8 mouse cellular contexts compared by ENCODE assay signal in the genomic region with DNA sequence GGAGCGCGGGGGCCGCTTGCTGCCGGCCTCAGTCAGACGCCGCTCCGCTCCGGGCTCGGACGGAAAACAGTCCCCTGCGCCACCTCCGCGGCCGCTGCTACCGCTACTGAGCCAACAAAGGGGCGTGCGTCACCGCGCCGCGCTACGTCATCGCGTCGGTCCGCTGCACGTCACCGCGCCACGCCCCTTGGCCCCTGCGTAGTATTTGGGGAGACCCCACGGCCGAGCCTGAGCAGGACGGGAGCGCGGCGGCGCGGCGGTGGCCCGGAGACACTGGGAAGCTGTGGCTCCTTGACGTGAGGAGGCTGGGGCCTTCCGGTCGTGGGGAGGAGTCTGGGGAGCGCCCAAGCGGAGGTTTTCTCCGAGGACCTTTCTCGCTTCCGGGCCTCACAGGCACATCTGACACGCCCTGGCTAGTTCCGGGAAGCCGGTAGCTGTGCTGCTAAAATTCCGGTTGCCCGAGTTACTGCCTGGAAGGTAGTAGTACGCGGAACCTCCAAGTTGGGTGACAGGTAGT. TPM values are rescaled to one million over a fixed set of nuclear protein-coding genes. Genes with fewer than 3 reads are reported as not detected.
DNase-seq lines count a peak whose midpoint lies in the region; ATAC-seq and TF ChIP-seq lines count a peak whose summit lies in the region.

A gene (minus strand): TSS at position 70 of the 517 bp plus-strand sequence.

- H3K27me3 ChIP-seq in E14TG2a.4 (ENCODE audit: insufficient read depth, low read length): 0 out of 2 replicates have a peak, but pooled peaks cover 1% of the 10 kb centered on the region
- no peaks in the 10 kb centered on the region for H3K27me3 ChIP-seq in forebrain, embryonic 12.5 days
- H3K27me3 ChIP-seq in heart, postnatal 0 days (ENCODE audit: control insufficient read depth, insufficient read depth, low read length): no peaks in the 10 kb centered on the region
- H3K27me3 ChIP-seq in liver, embryonic 16.5 days (ENCODE audit: control insufficient read depth, insufficient read depth, low read depth, low read length): no peaks in the 10 kb centered on the region
- H3K27me3 ChIP-seq in neural tube, embryonic 13.5 days: no peaks in the 10 kb centered on the region
- no peaks in the 10 kb centered on the region for H3K27me3 ChIP-seq in testis, adult 2 months (ENCODE audit: control insufficient read depth, insufficient read depth, low read length)

- peak; percentile 69; the same call in 1 of the 2 replicates for TF ChIP-seq EP300 in heart, postnatal 0 days (IDR thresholded peaks at IDR 0.05; ENCODE audit: low read depth)

- peaks cover 34% of the 10 kb centered on the region for H3K4me1 ChIP-seq in E14TG2a.4 (replicated peaks; ENCODE audit: low read depth, low read length)
- peaks cover 21% of the 10 kb centered on the region for H3K4me1 ChIP-seq in forebrain, embryonic 12.5 days
- H3K4me1 ChIP-seq in heart, postnatal 0 days (ENCODE audit: control insufficient read depth, insufficient read depth): peaks cover 5% of the 10 kb centered on the region; the same call in 1 of the 2 replicates
- H3K4me1 ChIP-seq in liver, embryonic 16.5 days (ENCODE audit: control insufficient read depth, low read depth, low read length): peaks cover 7% of the 10 kb centered on the region
- peaks cover 37% of the 10 kb centered on the region for H3K4me1 ChIP-seq in neural tube, embryonic 13.5 days (replicated peaks)
- peaks cover 3% of the 10 kb centered on the region; the same call in 1 of the 2 replicates for H3K4me1 ChIP-seq in testis, adult 2 months (ENCODE audit: control insufficient read depth, insufficient read depth, low read length)

- ATAC-seq in forebrain, embryonic 12.5 days (ENCODE audit: low FRiP score): peak; percentile 97
- peak; percentile 97 for ATAC-seq in heart, postnatal 0 days (ENCODE audit: insufficient read depth, low read depth)
- peak; percentile 93 for ATAC-seq in liver, embryonic 16.5 days (ENCODE audit: low read depth)
- peak; percentile 98 for ATAC-seq in neural tube, embryonic 13.5 days (ENCODE audit: low read depth)

- TF ChIP-seq CTCF in E14TG2a.4 (conservative IDR thresholded peaks at IDR 0.05; ENCODE audit: low read length): no peak
- no peak for TF ChIP-seq CTCF in heart, postnatal 0 days (IDR thresholded peaks at IDR 0.05; ENCODE audit: low read depth)
- no peak; the same call in 1 of the 2 replicates for TF ChIP-seq CTCF in testis, adult 2 months (IDR thresholded peaks at IDR 0.05; ENCODE audit: control insufficient read depth, insufficient read depth, insufficient replicate concordance, low read depth, low read length)

- peaks cover 7% of the 10 kb centered on the region; the same call in 1 of the 2 replicates for H3K36me3 ChIP-seq in E14TG2a.4 (ENCODE audit: insufficient read depth, low read length)
- H3K36me3 ChIP-seq in forebrain, embryonic 12.5 days (replicated peaks): peaks cover 3% of the 10 kb centered on the region; the same call in 1 of the 2 replicates
- H3K36me3 ChIP-seq in heart, postnatal 0 days (replicated peaks; ENCODE audit: control insufficient read depth, insufficient read depth, low read length): no peaks in the 10 kb centered on the region
- H3K36me3 ChIP-seq in liver, embryonic 16.5 days (ENCODE audit: control insufficient read depth, insufficient read depth): no peaks in the 10 kb centered on the region
- H3K36me3 ChIP-seq in neural tube, embryonic 13.5 days: no peaks in the 10 kb centered on the region
- 0 out of 2 replicates have a peak, but pooled peaks cover 2% of the 10 kb centered on the region for H3K36me3 ChIP-seq in testis, adult 2 months (ENCODE audit: control insufficient read depth, insufficient read depth, low read length)

- peak within 1 kb of the TSS; percentile 96 for H3K4me3 ChIP-seq in E14TG2a.4 (replicated peaks; ENCODE audit: low read length)
- H3K4me3 ChIP-seq in forebrain, embryonic 12.5 days (replicated peaks): peak within 1 kb of the TSS; percentile 99
- peak within 1 kb of the TSS; percentile 88 for H3K4me3 ChIP-seq in heart, postnatal 0 days (ENCODE audit: low read depth, low read length)
- peak within 1 kb of the TSS; percentile 76 for H3K4me3 ChIP-seq in liver, embryonic 16.5 days (ENCODE audit: low read depth, low read length)
- H3K4me3 ChIP-seq in neural tube, embryonic 13.5 days: peak within 1 kb of the TSS; percentile 92
- peak within 1 kb of the TSS; percentile 95 for H3K4me3 ChIP-seq in testis, adult 2 months (ENCODE audit: control insufficient read depth, low read depth, low read length)

- WGBS in forebrain, embryonic 12.5 days: under 1% methylated on average over 56 of the region's 56 CpGs
- under 1% methylated on average over 53 of the region's 56 CpGs for WGBS in heart, postnatal 0 days
- under 1% methylated on average over 56 of the region's 56 CpGs for WGBS in liver, embryonic 16.5 days (ENCODE audit: insufficient replicate concordance)
- under 1% methylated on average over 50 of the region's 56 CpGs for WGBS in neural tube, embryonic 13.5 days

- H3K27ac ChIP-seq in forebrain, embryonic 12.5 days: peak within 1 kb of the TSS; percentile 100
- peak within 1 kb of the TSS; percentile 99 for H3K27ac ChIP-seq in heart, postnatal 0 days (ENCODE audit: low read depth)
- H3K27ac ChIP-seq in liver, embryonic 16.5 days (ENCODE audit: low read length): peak within 1 kb of the TSS; percentile 99
- H3K27ac ChIP-seq in neural tube, embryonic 13.5 days (replicated peaks): peak within 1 kb of the TSS; percentile 99
- H3K27ac ChIP-seq in testis, adult 2 months (ENCODE audit: control insufficient read depth, insufficient read depth, low read depth, low read length): peak within 1 kb of the TSS; percentile 100

- no peaks in the 10 kb centered on the region for H3K9me3 ChIP-seq in E14TG2a.4 (ENCODE audit: low read length)
- H3K9me3 ChIP-seq in forebrain, embryonic 12.5 days: no peaks in the 10 kb centered on the region
- no peaks in the 10 kb centered on the region for H3K9me3 ChIP-seq in heart, postnatal 0 days (replicated peaks; ENCODE audit: control insufficient read depth, low read length)
- H3K9me3 ChIP-seq in liver, embryonic 16.5 days (replicated peaks; ENCODE audit: control insufficient read depth, low read length): no peaks in the 10 kb centered on the region
- no peaks in the 10 kb centered on the region for H3K9me3 ChIP-seq in neural tube, embryonic 13.5 days

- DNase-seq in c-Kit-positive CD71-positive TER-119-positive erythroid progenitor cells, embryonic 14.5 days (ENCODE audit: low spot score): peak; percentile 96
- DNase-seq in heart, postnatal 0 days (ENCODE audit: low spot score): peak; percentile 96
- DNase-seq in kidney, postnatal 4 days: peak; percentile 100

- H3K9ac ChIP-seq in forebrain, embryonic 12.5 days: peak within 1 kb of the TSS; percentile 99
- peak within 1 kb of the TSS; percentile 91 for H3K9ac ChIP-seq in heart, postnatal 0 days (replicated peaks; ENCODE audit: low read depth, low read length)
- peak within 1 kb of the TSS; percentile 96 for H3K9ac ChIP-seq in liver, embryonic 16.5 days (ENCODE audit: low read depth, low read length)
- peak within 1 kb of the TSS; percentile 99 for H3K9ac ChIP-seq in neural tube, embryonic 13.5 days

- peak; percentile 99 for TF ChIP-seq POLR2A in testis, adult 2 months (IDR thresholded peaks at IDR 0.05; ENCODE audit: control insufficient read depth, low read depth, low read length)

- H3K4me2 ChIP-seq in forebrain, embryonic 12.5 days: peak within 1 kb of the TSS; percentile 91
- peak within 1 kb of the TSS; percentile 80 for H3K4me2 ChIP-seq in heart, postnatal 0 days (ENCODE audit: low read depth, low read length)
- peak within 1 kb of the TSS; percentile 75 for H3K4me2 ChIP-seq in liver, embryonic 16.5 days (ENCODE audit: low read depth, low read length)
- H3K4me2 ChIP-seq in neural tube, embryonic 13.5 days: peak within 1 kb of the TSS; percentile 95

RNA-seq across cellular contexts. Expression of the gene that starts here (rescaled TPM):
- polyA plus RNA-seq in forebrain, embryonic 12.5 days (2016; fragmentation: Nextera tagmentation; extraction: Ambion mirVana): 20.7 and 27.1 TPM in 2 replicates
- 31.9 and 70.4 TPM in 2 replicates for total RNA-seq in heart, postnatal 0 days (2014; rRNA removed; ENCODE audit: low replicate concordance)
- 7.8 and 7.9 TPM in 2 replicates for polyA plus RNA-seq in heart, postnatal 0 days (2015; fragmentation: Nextera tagmentation; extraction: Ambion mirVana)
- polyA plus RNA-seq in liver, embryonic 16.5 days (2015; fragmentation: Nextera tagmentation; extraction: Ambion mirVana): 4.3 and 5.8 TPM in 2 replicates
- polyA plus RNA-seq in neural tube, embryonic 13.5 days (2015; fragmentation: Nextera tagmentation; extraction: Ambion mirVana): 17.1 and 20.0 TPM in 2 replicates
- polyA plus RNA-seq in testis, adult 2 months (2012; rRNA removed): 150 and 160 TPM in 2 replicates

Comparison
In these comparisons a context has a peak if more than half of its experiments do, and no peak if none do; other contexts are left out.
1. Peak in every context shown above with its lines: DNase-seq, ATAC-seq, H3K4me3 ChIP-seq and H3K27ac ChIP-seq.